Mouse (Mus musculus) liver, postnatal 0 days (tissue): ENCODE measurements around the gene Hfe.

Experiments
- CTCF ChIP-seq: sonication (generic); IDR thresholded peaks from 2 replicates; pipeline ENCODE4 v1.5.1; 2016; ENCODE audit warnings: antibody characterized with exemption, low read depth
- EP300 ChIP-seq: IDR thresholded peaks from 2 replicates; pipeline ENCODE4 v1.6.1; 2016; ENCODE audit warnings: antibody characterized with exemption, low read depth, mild to moderate bottlenecking

DNA sequence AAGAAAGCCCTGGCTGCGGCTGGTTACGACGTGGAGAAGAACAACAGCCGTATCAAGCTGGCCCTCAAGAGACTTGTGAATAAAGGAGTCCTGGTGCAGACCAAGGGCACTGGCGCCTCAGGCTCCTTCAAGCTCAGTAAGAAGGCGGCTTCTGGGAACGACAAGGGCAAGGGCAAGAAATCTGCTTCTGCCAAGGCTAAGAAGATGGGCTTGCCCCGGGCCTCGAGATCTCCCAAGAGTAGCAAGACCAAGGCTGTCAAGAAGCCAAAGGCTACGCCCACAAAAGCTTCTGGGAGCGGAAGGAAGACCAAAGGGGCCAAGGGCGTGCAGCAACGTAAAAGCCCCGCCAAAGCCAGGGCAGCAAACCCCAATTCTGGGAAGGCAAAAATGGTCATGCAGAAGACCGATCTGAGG lies 14.6 kb downstream of the Hfe start:
- TF ChIP-seq CTCF (no peak), EP300 (no peak)
